Mouse (Mus musculus) heart, embryonic 15.5 days (tissue): ENCODE measurements at regions not wholly inside any gene's neighbourhood (a gene's known extent, or its start where the extent isn't known, plus 50 kb on each side); places are given as distances from the start of the nearest gene placed in this dataset.
A peak's percentile ranks its signal among the peaks of the same experiment; 100 is the strongest.

ENCODE experiments used
- ATAC-seq: fragments of 200-750 bp; cut with Nextera tagmentation; replicated peaks from 2 replicates; pipeline ENCODE4 v1.8.0; 2017; ENCODE audit warnings: low read depth, moderate TSS enrichment; ENCODE audit not compliant: insufficient number of reproducible peaks, insufficient read depth, low FRiP score
- H3K27ac ChIP-seq: fragments of 300-500 bp; sonication (generic); 2 replicates; pipeline ENCODE4 v1.5.1; 2015; ENCODE audit warnings: mild to moderate bottlenecking, inconsistent platforms
- H3K27me3 ChIP-seq: fragments of 300-500 bp; sonication (generic); 2 replicates; pipeline ENCODE4 v1.6.1; 2015; ENCODE audit warnings: inconsistent platforms
- H3K36me3 ChIP-seq: fragments of 300-500 bp; sonication (generic); 2 replicates; pipeline ENCODE4 v1.6.1; 2015; ENCODE audit warnings: mild to moderate bottlenecking, inconsistent platforms
- H3K4me1 ChIP-seq: fragments of 300-500 bp; sonication (generic); replicated peaks from 2 replicates; pipeline ENCODE4 v1.6.1; 2015; ENCODE audit warnings: inconsistent platforms
- H3K4me2 ChIP-seq: fragments of 300-500 bp; sonication (generic); 2 replicates; pipeline ENCODE4 v1.6.1; 2015; ENCODE audit warnings: inconsistent platforms, mild to moderate bottlenecking, moderate library complexity
- H3K4me3 ChIP-seq: fragments of 300-500 bp; sonication (generic); 2 replicates; pipeline ENCODE4 v1.5.1; 2015; ENCODE audit warnings: mild to moderate bottlenecking, inconsistent platforms
- H3K9ac ChIP-seq: fragments of 300-500 bp; sonication (generic); 2 replicates; pipeline ENCODE4 v1.6.1; 2015; ENCODE audit warnings: mild to moderate bottlenecking, inconsistent platforms
- H3K9me3 ChIP-seq: fragments of 300-500 bp; sonication (generic); replicated peaks from 2 replicates; pipeline ENCODE4 v1.6.1; 2016; ENCODE audit warnings: inconsistent platforms
- WGBS: fragments of 180-500 bp; shearing (Covaris S2); methylation state at CpG from one replicate; pipeline ENCODE4 v1.1.7; 2015; ENCODE audit warnings: mixed read lengths; 5-methylcytosine and 5-hydroxymethylcytosine counted together

- Histone ChIP-seq H3K27ac (no peak overlapping the region), H3K4me2 (no peak overlapping the region), H3K4me3 (no peak overlapping the region), H3K9me3 (no peaks in the 10 kb centered on the region), H3K9ac (no peak overlapping the region), H3K4me1 (peaks cover 3% of the 10 kb centered on the region; the same call in 1 of the 2 replicates), H3K36me3 (no peaks in the 10 kb centered on the region), H3K27me3 (no peaks in the 10 kb centered on the region)
- WGBS: 23% methylated on average over 1 of the region's 1 CpGs
- no peak for ATAC-seq
Measured at GRCm38 (mm10) chr6:140816359-140816758, 87.3 kb downstream of the Gm11077 start.

- Histone ChIP-seq H3K27ac (no peak overlapping the region), H3K27me3 (no peaks in the 10 kb centered on the region), H3K4me2 (no peak overlapping the region), H3K4me1 (peaks cover 3% of the 10 kb centered on the region; the same call in 1 of the 2 replicates), H3K9ac (no peak overlapping the region), H3K4me3 (no peak overlapping the region), H3K36me3 (no peaks in the 10 kb centered on the region), H3K9me3 (no peaks in the 10 kb centered on the region)
- ATAC-seq: no peak
- 24% methylated on average over 6 of the region's 6 CpGs for WGBS
Measured at GRCm38 (mm10) chr6:140816831-140817230, 87.7 kb downstream of the Gm11077 start.

GRCm38 (mm10) chr6:140819451-140819878, 90.4 kb downstream of the Gm11077 start:
- peaks cover 3% of the 10 kb centered on the region; the same call in 1 of the 2 replicates for H3K4me1 ChIP-seq
- H3K27ac ChIP-seq: no peak overlapping the region
- H3K9me3 ChIP-seq: no peaks in the 10 kb centered on the region
- no peak overlapping the region for H3K9ac ChIP-seq
- 57% methylated on average over 8 of the region's 8 CpGs for WGBS
- no peak overlapping the region for H3K4me3 ChIP-seq
- H3K36me3 ChIP-seq: no peaks in the 10 kb centered on the region
- no peak overlapping the region for H3K4me2 ChIP-seq
- H3K27me3 ChIP-seq: no peaks in the 10 kb centered on the region
- no peak for ATAC-seq

DNA sequence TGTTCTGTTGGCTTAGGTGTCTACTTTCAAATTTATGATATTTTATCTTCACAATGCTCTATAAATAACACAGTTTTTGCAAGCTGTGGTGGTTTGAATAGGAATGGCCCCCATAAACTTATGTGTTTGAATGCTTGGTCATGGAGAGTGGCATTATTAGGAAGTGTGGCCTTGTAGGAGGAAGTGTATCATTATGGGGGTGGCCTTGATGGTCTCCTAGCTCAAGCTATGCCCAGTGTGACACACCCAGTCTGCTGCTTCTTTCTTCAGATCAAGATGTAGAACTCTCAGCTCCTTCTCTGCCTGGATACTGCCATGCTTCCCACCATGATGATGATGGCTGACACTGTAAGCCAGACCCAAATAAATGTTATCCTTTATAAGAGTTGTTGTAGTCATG, 97.4 kb downstream of the Gm11077 start:
- no peaks in the 10 kb centered on the region for H3K9me3 ChIP-seq
- no peak overlapping the region for H3K27ac ChIP-seq
- no peaks in the 10 kb centered on the region for H3K27me3 ChIP-seq
- no peak overlapping the region for H3K4me3 ChIP-seq
- no peaks in the 10 kb centered on the region for H3K36me3 ChIP-seq
- H3K4me2 ChIP-seq: no peak overlapping the region
- ATAC-seq: no peak
- no peaks in the 10 kb centered on the region for H3K4me1 ChIP-seq
- no peak overlapping the region for H3K9ac ChIP-seq

DNA sequence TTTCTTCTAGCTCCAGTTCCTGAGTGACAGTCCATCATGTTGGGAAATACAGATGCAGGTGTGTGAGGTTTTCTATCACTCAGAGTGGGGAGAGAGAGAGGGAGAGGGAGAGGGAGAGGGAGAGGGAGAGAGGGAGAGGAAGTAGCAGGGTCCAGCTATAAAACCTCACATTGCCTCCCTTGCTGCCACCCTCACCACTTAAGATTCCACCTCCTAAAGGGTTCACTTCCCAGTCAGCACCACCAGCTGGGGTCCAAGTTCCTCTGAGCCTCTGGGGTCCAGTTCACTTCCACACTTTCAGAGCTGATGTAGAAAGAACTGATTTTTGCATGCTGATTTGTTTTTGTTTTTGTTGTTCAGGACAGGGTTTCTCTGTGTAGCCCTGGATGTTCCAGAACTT, 98.6 kb downstream of the Gm11077 start:
- no peak for ATAC-seq
- Histone ChIP-seq H3K4me2 (no peak overlapping the region), H3K4me3 (no peak overlapping the region), H3K27ac (no peak overlapping the region), H3K27me3 (no peaks in the 10 kb centered on the region), H3K9me3 (no peaks in the 10 kb centered on the region), H3K9ac (no peak overlapping the region), H3K36me3 (no peaks in the 10 kb centered on the region), H3K4me1 (no peaks in the 10 kb centered on the region)

DNA sequence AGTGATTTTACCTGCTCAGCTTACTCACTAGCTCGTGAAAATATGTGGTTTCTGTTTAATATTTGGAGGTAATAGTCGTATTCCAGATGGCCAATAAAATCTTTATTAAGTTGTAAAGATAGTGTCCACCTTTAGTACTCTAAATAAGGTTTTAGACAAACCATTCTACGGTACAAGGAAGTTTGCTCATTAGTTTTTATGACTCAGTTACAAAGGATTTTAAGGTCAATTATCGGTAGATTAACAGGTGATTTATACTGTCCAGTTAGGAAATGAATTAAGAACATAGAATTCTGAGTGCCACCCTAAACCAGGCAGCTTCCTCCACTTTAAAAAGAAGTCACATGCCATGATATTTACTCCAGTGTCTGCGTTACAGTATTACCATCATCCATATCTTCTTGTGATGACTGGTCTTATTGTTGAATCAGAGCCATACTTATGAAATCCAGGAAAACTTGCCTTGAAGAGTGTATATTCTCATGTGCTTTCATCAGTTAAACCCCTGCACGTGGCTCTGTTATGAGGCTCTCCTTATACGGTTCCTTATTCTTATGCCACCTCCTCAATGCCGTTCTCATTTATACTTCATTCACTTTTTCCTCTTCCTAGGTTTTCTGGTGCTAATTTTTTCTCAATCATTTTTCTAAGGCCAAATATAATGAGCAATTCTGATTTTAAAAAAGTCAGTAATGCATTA, 114.4 kb downstream of the Gm11077 start:
- Histone ChIP-seq H3K9me3 (no peaks in the 10 kb centered on the region), H3K9ac (no peak overlapping the region), H3K4me2 (no peak overlapping the region), H3K27ac (no peak overlapping the region), H3K4me1 (no peaks in the 10 kb centered on the region), H3K27me3 (no peaks in the 10 kb centered on the region), H3K4me3 (no peak overlapping the region), H3K36me3 (no peaks in the 10 kb centered on the region)
- 75% methylated on average over 8 of the region's 8 CpGs for WGBS
- no peak for ATAC-seq

GRCm38 (mm10) chr6:140847165-140847564, 118.1 kb downstream of the Gm11077 start:
- Histone ChIP-seq H3K36me3 (no peaks in the 10 kb centered on the region), H3K27me3 (no peaks in the 10 kb centered on the region), H3K9me3 (no peaks in the 10 kb centered on the region), H3K4me2 (no peak overlapping the region), H3K4me1 (no peaks in the 10 kb centered on the region), H3K4me3 (no peak overlapping the region), H3K9ac (no peak overlapping the region), H3K27ac (no peak overlapping the region)
- 81% methylated on average over 3 of the region's 3 CpGs for WGBS
- ATAC-seq: no peak

GRCm38 (mm10) chr6:140852420-140852819, 123.3 kb downstream of the Gm11077 start:
- ATAC-seq: no peak
- no peak overlapping the region for H3K4me3 ChIP-seq
- no peaks in the 10 kb centered on the region for H3K9me3 ChIP-seq
- no peaks in the 10 kb centered on the region for H3K36me3 ChIP-seq
- no peaks in the 10 kb centered on the region for H3K27me3 ChIP-seq
- peaks cover 11% of the 10 kb centered on the region for H3K4me1 ChIP-seq
- H3K9ac ChIP-seq: no peak overlapping the region
- 84% methylated on average over 5 of the region's 5 CpGs for WGBS
- H3K27ac ChIP-seq: no peak overlapping the region
- H3K4me2 ChIP-seq: no peak overlapping the region

GRCm38 (mm10) chr6:140853508-140853907, 124.4 kb downstream of the Gm11077 start:
- peaks cover 12% of the 10 kb centered on the region for H3K4me1 ChIP-seq
- no peaks in the 10 kb centered on the region for H3K27me3 ChIP-seq
- no peak overlapping the region for H3K9ac ChIP-seq
- WGBS: 42% methylated on average over 5 of the region's 5 CpGs
- no peak for ATAC-seq
- no peak overlapping the region for H3K27ac ChIP-seq
- no peaks in the 10 kb centered on the region for H3K36me3 ChIP-seq
- H3K9me3 ChIP-seq: no peaks in the 10 kb centered on the region
- no peak overlapping the region for H3K4me2 ChIP-seq
- H3K4me3 ChIP-seq: no peak overlapping the region

- ATAC-seq: no peak; the same call in 1 of the 2 replicates
- no peak overlapping the region; the same call in 1 of the 2 replicates for H3K27ac ChIP-seq
- H3K9ac ChIP-seq: no peak overlapping the region
- 61% methylated on average over 6 of the region's 6 CpGs for WGBS
- H3K4me1 ChIP-seq: peaks cover 12% of the 10 kb centered on the region
- H3K4me2 ChIP-seq: no peak overlapping the region
- no peaks in the 10 kb centered on the region for H3K27me3 ChIP-seq
- H3K9me3 ChIP-seq: no peaks in the 10 kb centered on the region
- H3K4me3 ChIP-seq: no peak overlapping the region
- H3K36me3 ChIP-seq: no peaks in the 10 kb centered on the region
Measured at GRCm38 (mm10) chr6:140854691-140855090, 125.6 kb downstream of the Gm11077 start.

DNA sequence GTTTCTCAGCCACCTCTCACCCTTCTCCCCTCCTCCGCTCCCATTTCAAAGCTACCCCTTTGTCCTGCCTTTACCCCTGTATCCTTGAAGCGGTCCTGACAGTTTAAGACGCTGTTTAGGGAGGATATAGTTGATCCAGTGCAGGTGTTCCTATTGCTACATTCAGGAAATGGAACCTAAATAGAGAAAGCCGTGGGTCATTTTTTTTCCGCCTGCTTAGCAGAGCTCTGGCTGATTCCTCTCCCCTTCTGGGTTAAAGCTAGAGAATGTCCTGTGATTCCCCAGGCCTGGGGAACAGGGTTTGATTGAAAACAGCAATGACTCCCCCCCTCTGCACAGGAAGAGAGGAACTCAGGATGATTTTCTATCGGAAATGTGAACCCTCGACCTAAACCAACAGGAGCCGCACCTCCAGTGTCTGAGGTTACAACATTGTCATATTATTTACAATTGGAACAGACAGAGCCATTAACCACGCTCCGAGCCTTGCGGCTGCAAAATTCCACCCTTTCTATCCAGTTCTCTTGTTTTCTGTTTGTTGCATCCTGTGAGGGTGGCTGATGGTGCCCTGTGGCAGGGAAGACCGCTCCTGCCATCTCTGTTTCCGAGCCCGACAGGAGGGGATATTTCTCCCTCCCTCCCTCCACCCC, 127.5 kb downstream of the Gm11077 start:
- ATAC-seq: no peak
- Histone ChIP-seq H3K4me3 (peak overlapping the region; percentile 39), H3K9ac (no peak overlapping the region), H3K4me1 (peaks cover 12% of the 10 kb centered on the region), H3K36me3 (no peaks in the 10 kb centered on the region), H3K9me3 (no peaks in the 10 kb centered on the region), H3K27ac (no peak overlapping the region), H3K27me3 (no peaks in the 10 kb centered on the region), H3K4me2 (peak overlapping the region; percentile 64)
- 21% methylated on average over 14 of the region's 14 CpGs for WGBS
